Mouse (Mus musculus): Measurements from ENCODE around the gene Psmd4. TPM values are rescaled to one million over a fixed set of nuclear protein-coding genes. Genes with fewer than 3 reads are reported as not detected.

Psmd4 gene
- polyA plus RNA-seq, 2 experiments, result 150 to 153 TPM

- TF ChIP-seq EP300 (IDR thresholded peaks at IDR 0.05; ENCODE audit: low read depth) (no peak), CTCF (IDR thresholded peaks at IDR 0.05; ENCODE audit: low read depth) (no peak)
- H3K4me2 ChIP-seq (ENCODE audit: low read depth), result no peak overlapping the region
- H3K27me3 ChIP-seq (ENCODE audit: control insufficient read depth, insufficient read depth, low read length), result no peaks in the 10 kb centered on the region
- no peak overlapping the region for H3K4me3 ChIP-seq (ENCODE audit: insufficient read depth in 1 of 2, low read depth in 2 of 2, low read length in 2 of 2)
- peaks cover 83% of the 10 kb centered on the region for H3K36me3 ChIP-seq (replicated peaks; ENCODE audit: control insufficient read depth, insufficient read depth, low read depth)
- H3K9ac ChIP-seq (replicated peaks), result no peak overlapping the region
- 91% methylated on average over 1 of the region's 1 CpGs for WGBS (ENCODE audit: insufficient replicate concordance)
- no peaks in the 10 kb centered on the region for H3K4me1 ChIP-seq (replicated peaks; ENCODE audit: control insufficient read depth in 2 of 2, insufficient read depth in 2 of 2, low read length in 1 of 2)
- H3K27ac ChIP-seq, result no peak overlapping the region
- ATAC-seq (ENCODE audit: insufficient read depth) (no peak), DNase-seq (ENCODE audit: low read depth in 3 of 3, low spot score in 3 of 3) (no peak)
- no peaks in the 10 kb centered on the region for H3K9me3 ChIP-seq (ENCODE audit: control insufficient read depth, low read length)
Observed at GRCm38 (mm10) chr3:95065553-95065952, 23.1 kb upstream of the Psmd4 start.

- Histone ChIP-seq H3K9me3 (ENCODE audit: control insufficient read depth, low read length) (no peaks in the 10 kb centered on the region), H3K27ac (no peak overlapping the region), H3K36me3 (replicated peaks; ENCODE audit: control insufficient read depth, insufficient read depth, low read depth) (peaks cover 84% of the 10 kb centered on the region), H3K9ac (replicated peaks) (no peak overlapping the region), H3K27me3 (ENCODE audit: control insufficient read depth, insufficient read depth, low read length) (no peaks in the 10 kb centered on the region), H3K4me2 (ENCODE audit: low read depth) (no peak overlapping the region), H3K4me3 (ENCODE audit: insufficient read depth in 1 of 2, low read depth in 2 of 2, low read length in 2 of 2) (no peak overlapping the region), H3K4me1 (replicated peaks; ENCODE audit: control insufficient read depth in 2 of 2, insufficient read depth in 2 of 2, low read length in 1 of 2) (no peaks in the 10 kb centered on the region)
- WGBS (ENCODE audit: insufficient replicate concordance), result 88% methylated on average over 4 of the region's 4 CpGs
- ATAC-seq (ENCODE audit: insufficient read depth) (no peak), DNase-seq (ENCODE audit: low read depth in 3 of 3, low spot score in 3 of 3) (no peak)
- TF ChIP-seq CTCF (IDR thresholded peaks at IDR 0.05; ENCODE audit: low read depth) (no peak), EP300 (IDR thresholded peaks at IDR 0.05; ENCODE audit: low read depth) (no peak)
Observed at GRCm38 (mm10) chr3:95063741-95064140, 21.3 kb upstream of the Psmd4 start.

GRCm38 (mm10) chr3:95058078-95058477 lies 15.7 kb upstream of the Psmd4 start:
- H3K36me3 ChIP-seq (replicated peaks; ENCODE audit: control insufficient read depth, insufficient read depth, low read depth), result peaks cover 37% of the 10 kb centered on the region

GRCm38 (mm10) chr3:95056275-95056674 lies 13.9 kb upstream of the Psmd4 start:
- Histone ChIP-seq H3K27me3 (ENCODE audit: control insufficient read depth, insufficient read depth, low read length) (no peaks in the 10 kb centered on the region), H3K9ac (replicated peaks) (no peak overlapping the region), H3K36me3 (replicated peaks; ENCODE audit: control insufficient read depth, insufficient read depth, low read depth) (peaks cover 23% of the 10 kb centered on the region), H3K4me3 (ENCODE audit: insufficient read depth in 1 of 2, low read depth in 2 of 2, low read length in 2 of 2) (no peak overlapping the region), H3K4me1 (replicated peaks; ENCODE audit: control insufficient read depth in 2 of 2, insufficient read depth in 2 of 2, low read length in 1 of 2) (peaks cover 17 to 25% of the 10 kb centered on the region in 2 experiments), H3K9me3 (ENCODE audit: control insufficient read depth, low read length) (no peaks in the 10 kb centered on the region), H3K27ac (no peak overlapping the region), H3K4me2 (ENCODE audit: low read depth) (no peak overlapping the region)
- WGBS (ENCODE audit: insufficient replicate concordance), result 35% methylated on average over 7 of the region's 7 CpGs
- ATAC-seq (ENCODE audit: insufficient read depth), result peak; percentile 17; the same call in 1 of the 2 replicates
- no peak for DNase-seq (ENCODE audit: low read depth in 3 of 3, low spot score in 3 of 3)
- TF ChIP-seq CTCF (IDR thresholded peaks at IDR 0.05; ENCODE audit: low read depth) (no peak), EP300 (IDR thresholded peaks at IDR 0.05; ENCODE audit: low read depth) (no peak)

More at GRCm38 (mm10) chr3:95058078-95058477, 15.7 kb upstream of the Psmd4 start:
- no peak overlapping the region for H3K4me3 ChIP-seq (ENCODE audit: insufficient read depth in 1 of 2, low read depth in 2 of 2, low read length in 2 of 2)
- H3K9ac ChIP-seq (replicated peaks), result no peak overlapping the region
- H3K27ac ChIP-seq, result no peak overlapping the region
- 80% methylated on average over 8 of the region's 8 CpGs for WGBS (ENCODE audit: insufficient replicate concordance)
- no peak for ATAC-seq (ENCODE audit: insufficient read depth)
- peaks cover 16 to 25% of the 10 kb centered on the region in 2 experiments for H3K4me1 ChIP-seq (replicated peaks; ENCODE audit: control insufficient read depth in 2 of 2, insufficient read depth in 2 of 2, low read length in 1 of 2)
- DNase-seq (ENCODE audit: low read depth in 3 of 3, low spot score in 3 of 3), result no peak
- H3K27me3 ChIP-seq (ENCODE audit: control insufficient read depth, insufficient read depth, low read length), result no peaks in the 10 kb centered on the region
- TF ChIP-seq EP300 (IDR thresholded peaks at IDR 0.05; ENCODE audit: low read depth) (no peak), CTCF (IDR thresholded peaks at IDR 0.05; ENCODE audit: low read depth) (no peak)
- no peak overlapping the region for H3K4me2 ChIP-seq (ENCODE audit: low read depth)
- no peaks in the 10 kb centered on the region for H3K9me3 ChIP-seq (ENCODE audit: control insufficient read depth, low read length)

- 16% methylated on average over 10 of the region's 10 CpGs for WGBS (ENCODE audit: insufficient replicate concordance)
- Histone ChIP-seq H3K9ac (replicated peaks) (no peak overlapping the region; the same call in 1 of the 2 replicates), H3K27ac (peak overlapping the region; percentile 26), H3K9me3 (ENCODE audit: control insufficient read depth, low read length) (no peaks in the 10 kb centered on the region), H3K4me3 (ENCODE audit: insufficient read depth in 1 of 2, low read depth in 2 of 2, low read length in 2 of 2) (no peak overlapping the region), H3K36me3 (replicated peaks; ENCODE audit: control insufficient read depth, insufficient read depth, low read depth) (peaks cover 7% of the 10 kb centered on the region; the same call in 1 of the 2 replicates), H3K4me2 (ENCODE audit: low read depth) (peak overlapping the region; percentile 48), H3K4me1 (replicated peaks; ENCODE audit: control insufficient read depth in 2 of 2, insufficient read depth in 2 of 2, low read length in 1 of 2) (peaks cover 17 to 25% of the 10 kb centered on the region in 2 experiments), H3K27me3 (ENCODE audit: control insufficient read depth, insufficient read depth, low read length) (no peaks in the 10 kb centered on the region)
- ATAC-seq (ENCODE audit: insufficient read depth) (peak; percentile 90), DNase-seq (ENCODE audit: low read depth in 3 of 3, low spot score in 3 of 3) (peak in 2 of 3 experiments; percentile 45 to 51)
- TF ChIP-seq CTCF (IDR thresholded peaks at IDR 0.05; ENCODE audit: low read depth) (no peak), EP300 (IDR thresholded peaks at IDR 0.05; ENCODE audit: low read depth) (peak; percentile 66; the same call in 1 of the 2 replicates)
Observed at GRCm38 (mm10) chr3:95054481-95055260, 12.3 kb upstream of the Psmd4 start.

All from liver, embryonic 14.5 days (tissue).